Mouse (Mus musculus): ENCODE results near the gene Tmem174. TPM values are rescaled to one million over a fixed set of nuclear protein-coding genes. Genes with fewer than 3 reads are reported as not detected.
A peak's percentile ranks its signal among the peaks of the same experiment; 100 is the strongest.

The Tmem174 gene
- polyA plus RNA-seq, 1 experiment from 2014 or later: not detected

GRCm38 (mm10) chr13:98656034-98656471, 18.8 kb upstream of the Tmem174 start:
- ATAC-seq (ENCODE audit: insufficient number of reproducible peaks, insufficient read depth, low FRiP score, low TSS enrichment, low read depth): no peak
- Histone ChIP-seq H3K27ac (no peak overlapping the region), H3K4me1 (replicated peaks) (peaks cover 15% of the 10 kb centered on the region), H3K27me3 (no peaks in the 10 kb centered on the region), H3K36me3 (no peaks in the 10 kb centered on the region), H3K4me2 (no peak overlapping the region), H3K9me3 (no peaks in the 10 kb centered on the region), H3K4me3 (replicated peaks) (no peak overlapping the region), H3K9ac (replicated peaks) (no peak overlapping the region)
- 88% methylated on average over 16 of the region's 16 CpGs for WGBS

GRCm38 (mm10) chr13:98655346-98655745, 18.1 kb upstream of the Tmem174 start:
- Histone ChIP-seq H3K4me1 (replicated peaks) (peaks cover 15% of the 10 kb centered on the region), H3K9ac (replicated peaks) (no peak overlapping the region), H3K9me3 (no peaks in the 10 kb centered on the region), H3K36me3 (no peaks in the 10 kb centered on the region), H3K4me3 (replicated peaks) (no peak overlapping the region), H3K4me2 (no peak overlapping the region), H3K27ac (no peak overlapping the region), H3K27me3 (no peaks in the 10 kb centered on the region)
- WGBS: 93% methylated on average over 4 of the region's 4 CpGs
- ATAC-seq (ENCODE audit: insufficient number of reproducible peaks, insufficient read depth, low FRiP score, low TSS enrichment, low read depth): no peak

GRCm38 (mm10) chr13:98654129-98654939, 17.1 kb upstream of the Tmem174 start:
- ATAC-seq (ENCODE audit: insufficient number of reproducible peaks, insufficient read depth, low FRiP score, low TSS enrichment, low read depth): peak; percentile 59
- no peak overlapping the region for H3K4me3 ChIP-seq (replicated peaks)
- H3K4me2 ChIP-seq: no peak overlapping the region
- no peaks in the 10 kb centered on the region; the same call in 1 of the 2 replicates for H3K27me3 ChIP-seq
- no peak overlapping the region for H3K9ac ChIP-seq (replicated peaks)
- no peaks in the 10 kb centered on the region for H3K36me3 ChIP-seq
- H3K27ac ChIP-seq: 0 out of 2 replicates have a peak overlapping the region, but pooled peaks have one; percentile 24
- 75% methylated on average over 10 of the region's 10 CpGs for WGBS
- peaks cover 15% of the 10 kb centered on the region for H3K4me1 ChIP-seq (replicated peaks)
- no peaks in the 10 kb centered on the region for H3K9me3 ChIP-seq

- no peak overlapping the region for H3K27ac ChIP-seq
- no peak for ATAC-seq (ENCODE audit: insufficient number of reproducible peaks, insufficient read depth, low FRiP score, low TSS enrichment, low read depth)
- H3K36me3 ChIP-seq: no peaks in the 10 kb centered on the region
- H3K9me3 ChIP-seq: 0 out of 2 replicates have a peak, but pooled peaks cover 4% of the 10 kb centered on the region
- H3K4me2 ChIP-seq: no peak overlapping the region
- H3K4me3 ChIP-seq (replicated peaks): no peak overlapping the region
- H3K4me1 ChIP-seq (replicated peaks): peaks cover 15% of the 10 kb centered on the region
- H3K9ac ChIP-seq (replicated peaks): no peak overlapping the region
- WGBS: 68% methylated on average over 2 of the region's 2 CpGs
- H3K27me3 ChIP-seq: no peaks in the 10 kb centered on the region; the same call in 1 of the 2 replicates
Measured at GRCm38 (mm10) chr13:98652194-98652593, 15.0 kb upstream of the Tmem174 start.

- Histone ChIP-seq H3K9ac (replicated peaks) (no peak overlapping the region), H3K4me1 (replicated peaks) (peaks cover 15% of the 10 kb centered on the region), H3K36me3 (no peaks in the 10 kb centered on the region), H3K4me2 (no peak overlapping the region), H3K4me3 (replicated peaks) (no peak overlapping the region), H3K27me3 (no peaks in the 10 kb centered on the region; the same call in 1 of the 2 replicates), H3K27ac (no peak overlapping the region), H3K9me3 (0 out of 2 replicates have a peak, but pooled peaks cover 4% of the 10 kb centered on the region)
- 81% methylated on average over 17 of the region's 17 CpGs for WGBS
- no peak for ATAC-seq (ENCODE audit: insufficient number of reproducible peaks, insufficient read depth, low FRiP score, low TSS enrichment, low read depth)
Measured at GRCm38 (mm10) chr13:98651228-98651977, 14.2 kb upstream of the Tmem174 start.

- no peaks in the 10 kb centered on the region; the same call in 1 of the 2 replicates for H3K27me3 ChIP-seq
- no peak for ATAC-seq (ENCODE audit: insufficient number of reproducible peaks, insufficient read depth, low FRiP score, low TSS enrichment, low read depth)
- H3K4me1 ChIP-seq (replicated peaks): 0 out of 2 replicates have a peak, but pooled peaks cover under 1% of the 10 kb centered on the region
- H3K4me2 ChIP-seq: no peak overlapping the region
- no peak overlapping the region for H3K9ac ChIP-seq (replicated peaks)
- no peak overlapping the region for H3K4me3 ChIP-seq (replicated peaks)
- no peaks in the 10 kb centered on the region for H3K36me3 ChIP-seq
- no peak overlapping the region for H3K27ac ChIP-seq
- WGBS: 93% methylated on average over 22 of the region's 22 CpGs
- H3K9me3 ChIP-seq: 0 out of 2 replicates have a peak, but pooled peaks cover 4% of the 10 kb centered on the region
Measured at GRCm38 (mm10) chr13:98647775-98648568, 10.8 kb upstream of the Tmem174 start.

GRCm38 (mm10) chr13:98638507-98639166, 1.4 kb upstream of the Tmem174 start:
- Histone ChIP-seq H3K27ac (no peak overlapping the region), H3K4me1 (replicated peaks) (no peaks in the 10 kb centered on the region), H3K36me3 (no peaks in the 10 kb centered on the region), H3K4me2 (no peak overlapping the region), H3K9ac (replicated peaks) (no peak overlapping the region), H3K9me3 (no peaks in the 10 kb centered on the region), H3K27me3 (peaks cover 23% of the 10 kb centered on the region), H3K4me3 (replicated peaks) (no peak overlapping the region)
- 91% methylated on average over 5 of the region's 5 CpGs for WGBS
- ATAC-seq (ENCODE audit: insufficient number of reproducible peaks, insufficient read depth, low FRiP score, low TSS enrichment, low read depth): no peak

- 63% methylated on average over 18 of the region's 18 CpGs for WGBS
- ATAC-seq (ENCODE audit: insufficient number of reproducible peaks, insufficient read depth, low FRiP score, low TSS enrichment, low read depth): no peak
- Histone ChIP-seq H3K9me3 (no peaks in the 10 kb centered on the region), H3K36me3 (no peaks in the 10 kb centered on the region), H3K4me1 (replicated peaks) (peaks cover 8% of the 10 kb centered on the region), H3K4me3 (replicated peaks) (no peak overlapping the region), H3K9ac (replicated peaks) (no peak overlapping the region), H3K27ac (no peak overlapping the region), H3K27me3 (peaks cover 23% of the 10 kb centered on the region), H3K4me2 (no peak overlapping the region; the same call in 1 of the 2 replicates)
Measured at GRCm38 (mm10) chr13:98636571-98636970, 639 bp downstream of the Tmem174 start.

- 49% methylated on average over 6 of the region's 6 CpGs for WGBS
Measured at GRCm38 (mm10) chr13:98633641-98634484, 3.3 kb downstream of the Tmem174 start.

More at GRCm38 (mm10) chr13:98633641-98634484, 3.3 kb downstream of the Tmem174 start:
- H3K4me3 ChIP-seq (replicated peaks): no peak overlapping the region
- peaks cover 16% of the 10 kb centered on the region for H3K4me1 ChIP-seq (replicated peaks)
- no peak overlapping the region for H3K27ac ChIP-seq
- no peak overlapping the region for H3K9ac ChIP-seq (replicated peaks)
- H3K4me2 ChIP-seq: no peak overlapping the region
- H3K9me3 ChIP-seq: no peaks in the 10 kb centered on the region
- peaks cover 29% of the 10 kb centered on the region for H3K27me3 ChIP-seq
- ATAC-seq (ENCODE audit: insufficient number of reproducible peaks, insufficient read depth, low FRiP score, low TSS enrichment, low read depth): no peak
- no peaks in the 10 kb centered on the region for H3K36me3 ChIP-seq
